20 mouse cellular contexts compared by ENCODE assay signal in genomic region chr14:61656469-61656868, GRCm38 (mm10). TPM values are rescaled to one million over a fixed set of nuclear protein-coding genes. Genes with fewer than 3 reads are reported as not detected.
DNase-seq lines count a peak whose midpoint lies in the region; ATAC-seq and TF ChIP-seq lines count a peak whose summit lies in the region.
"Had no signal": no experiment of that assay in that cellular context is flagged by ENCODE, and none has a peak within 500 bp of the region (broad histone marks: within the 10 kb centered on the region; RNA-seq: fewer than 3 reads in every experiment).

No protein-coding gene starts in this region.

- no peaks in the 10 kb centered on the region for H3K4me1 ChIP-seq in heart, embryonic 11.5 days (ENCODE audit: control insufficient read depth, insufficient read depth, low read length)
- no peaks in the 10 kb centered on the region; the same call in 1 of the 2 replicates for H3K4me1 ChIP-seq in heart, adult 2 months (ENCODE audit: control insufficient read depth, insufficient read depth, low read length)
- H3K4me1 ChIP-seq in forebrain, embryonic 14.5 days (ENCODE audit: control insufficient read depth, insufficient read depth, low read length) = no peaks in the 10 kb centered on the region

- intact Hi-C loops in heart, adult 2 months (cut with DNase I) = loop anchor here (10.0 kb wide), 1 partner anchor 798 kb away; the partner anchor contains the start of gene Gucy1b2

- H3K4me3 ChIP-seq in heart, embryonic 11.5 days (ENCODE audit: low read depth, low read length) = no peak overlapping the region
- no peak overlapping the region for H3K4me3 ChIP-seq in heart, adult 2 months
- H3K4me3 ChIP-seq in forebrain, embryonic 14.5 days (ENCODE audit: low read depth, low read length) = no peak overlapping the region
- H3K4me3 ChIP-seq in layer of hippocampus, adult 2 months = no peak overlapping the region
- H3K4me3 ChIP-seq: forebrain, embryonic 15.5 days; limb, embryonic 13.5 days; myocyte had no signal

- H3K9ac ChIP-seq in heart, embryonic 11.5 days (ENCODE audit: low read depth, low read length) = no peak overlapping the region
- no peak overlapping the region for H3K9ac ChIP-seq in heart, adult 2 months (ENCODE audit: low read depth, low read length)
- no peak overlapping the region for H3K9ac ChIP-seq in forebrain, embryonic 14.5 days (ENCODE audit: low read length)
- H3K9ac ChIP-seq: forebrain, embryonic 15.5 days; hindbrain, embryonic 14.5 days; limb, embryonic 13.5 days had no signal

- TF ChIP-seq CTCF in heart, adult 2 months (IDR thresholded peaks at IDR 0.05) = no peak
- TF ChIP-seq CTCF in layer of hippocampus, adult 2 months (conservative IDR thresholded peaks at IDR 0.05) = no peak

- no peak overlapping the region; the same call in 1 of the 2 replicates for H3K27ac ChIP-seq in heart, embryonic 11.5 days (ENCODE audit: low read depth, low read length)
- no peak overlapping the region for H3K27ac ChIP-seq in heart, adult 2 months
- no peak overlapping the region for H3K27ac ChIP-seq in forebrain, embryonic 14.5 days (ENCODE audit: low read depth, low read length)
- no peak overlapping the region for H3K27ac ChIP-seq in layer of hippocampus, adult 2 months
- H3K27ac ChIP-seq: forebrain, embryonic 15.5 days; hindbrain, embryonic 14.5 days; limb, embryonic 13.5 days had no signal

- TF ChIP-seq EP300 in heart, adult 2 months (IDR thresholded peaks at IDR 0.05; ENCODE audit: insufficient read depth, low read depth, low read length) = no peak

- ATAC-seq in heart, embryonic 11.5 days (replicated peaks; ENCODE audit: insufficient number of reproducible peaks, low FRiP score, low TSS enrichment) = peak; percentile 78
- ATAC-seq in megakaryocyte progenitor cell, adult 5-6 weeks (replicated peaks; ENCODE audit: poor library complexity) = peak; percentile 54
- no peak for ATAC-seq in forebrain, embryonic 14.5 days
- ATAC-seq: CD4-positive, CD25-positive, alpha-beta regulatory T cell, adult 4 months; forebrain, embryonic 15.5 days had no signal

- H3K4me2 ChIP-seq in heart, embryonic 11.5 days = no peak overlapping the region
- no peak overlapping the region for H3K4me2 ChIP-seq in forebrain, embryonic 14.5 days (ENCODE audit: low read length)
- H3K4me2 ChIP-seq: forebrain, embryonic 15.5 days; hindbrain, embryonic 14.5 days; limb, embryonic 13.5 days had no signal

- H3K9me3 ChIP-seq in heart, embryonic 11.5 days (replicated peaks; ENCODE audit: control insufficient read depth, low read length) = no peaks in the 10 kb centered on the region
- H3K9me3 ChIP-seq in forebrain, embryonic 14.5 days (replicated peaks; ENCODE audit: control insufficient read depth, low read length) = no peaks in the 10 kb centered on the region
- H3K9me3 ChIP-seq: forebrain, embryonic 15.5 days; limb, embryonic 13.5 days had no signal

- TF ChIP-seq POLR2A in heart, adult 2 months (IDR thresholded peaks at IDR 0.05; ENCODE audit: insufficient read depth, low read depth, low read length) = no peak

- 0 out of 2 replicates have a peak, but pooled peaks cover 2% of the 10 kb centered on the region for H3K79me2 ChIP-seq in heart, adult 2 months (replicated peaks; ENCODE audit: control insufficient read depth, insufficient read depth, low read length)

- no peaks in the 10 kb centered on the region for H3K27me3 ChIP-seq in heart, embryonic 11.5 days (ENCODE audit: control insufficient read depth, insufficient read depth, low read length)
- H3K27me3 ChIP-seq in heart, adult 2 months (ENCODE audit: control insufficient read depth, insufficient read depth, low read length) = no peaks in the 10 kb centered on the region
- no peaks in the 10 kb centered on the region for H3K27me3 ChIP-seq in forebrain, embryonic 14.5 days (replicated peaks; ENCODE audit: control insufficient read depth, insufficient read depth, low read length)
- H3K27me3 ChIP-seq: forebrain, embryonic 15.5 days; limb, embryonic 13.5 days had no signal

- no peaks in the 10 kb centered on the region for H3K36me3 ChIP-seq in heart, embryonic 11.5 days (ENCODE audit: control insufficient read depth, insufficient read depth, low read length)
- peaks cover 13% of the 10 kb centered on the region for H3K36me3 ChIP-seq in heart, adult 2 months (ENCODE audit: control insufficient read depth, insufficient read depth, low read length)
- no peaks in the 10 kb centered on the region for H3K36me3 ChIP-seq in forebrain, embryonic 14.5 days (ENCODE audit: control insufficient read depth, insufficient read depth, low read length)
- H3K36me3 ChIP-seq: forebrain, embryonic 15.5 days; limb, embryonic 13.5 days had no signal

- no peak for DNase-seq in heart, adult 2 months
- DNase-seq in ZHBTc4 (ENCODE audit: low read depth, low spot score) (peak; percentile 63), liver (peak; percentile 81)
- no peak for DNase-seq in forebrain, embryonic 14.5 days (ENCODE audit: low spot score)
- no peak for DNase-seq in kidney, postnatal 36 days
- no peak for DNase-seq in layer of hippocampus, adult 2 months (ENCODE audit: low spot score in 2 of 2)
- DNase-seq: adrenal gland, postnatal 25 days; cerebellum, adult 9-11 months; kidney, adult 18-20 months; kidney, postnatal 14 days; layer of hippocampus, adult 9-11 months; midbrain, embryonic 14.5 days; thymus, postnatal 4 days had no signal

- WGBS in heart, embryonic 11.5 days (ENCODE audit: insufficient replicate concordance) = 26% methylated on average over 2 of the region's 2 CpGs
- 54% methylated on average over 2 of the region's 2 CpGs for WGBS in heart, adult 2 months
- WGBS in forebrain, embryonic 14.5 days = 37% methylated on average over 2 of the region's 2 CpGs

RNA-seq across cellular contexts. Expression of gene Kcnrg, which starts 49.2 kb away (rescaled TPM):
- polyA plus RNA-seq in heart, embryonic 11.5 days (2014; fragmentation: Nextera tagmentation; extraction: Ambion mirVana) = 0.44 and 0.64 TPM in 2 replicates
- total RNA-seq in heart, adult 2 months (2021) = under 1 TPM in 1 of 2 experiments, not detected in 1; 0.13 TPM
- 0.09 and 0.51 TPM in 2 replicates for polyA plus RNA-seq in heart, adult 2 months (2012; rRNA removed)
- total RNA-seq in megakaryocyte progenitor cell, adult 5-6 weeks (2015) = 0.39 and 2.0 TPM in 2 replicates
- total RNA-seq in megakaryocyte progenitor cell, adult 5-6 weeks (2017) = 0.04 and 0.68 TPM in 2 replicates
- polyA plus RNA-seq in forebrain, embryonic 14.5 days (2014; fragmentation: Nextera tagmentation; extraction: Ambion mirVana) = 2.8 and 3.7 TPM in 2 replicates
- 1 to 10 TPM; 1.0 to 1.1 TPM for total RNA-seq in layer of hippocampus, adult 2 months (2021)

RNA-seq across cellular contexts. Expression of gene Trim13, which starts 58.4 kb away (rescaled TPM):
- 14.3 and 16.1 TPM in 2 replicates for polyA plus RNA-seq in heart, embryonic 11.5 days (2014; fragmentation: Nextera tagmentation; extraction: Ambion mirVana)
- 1 to 10 TPM; 6.6 to 7.5 TPM for total RNA-seq in heart, adult 2 months (2021)
- 4.8 and 11.0 TPM in 2 replicates for polyA plus RNA-seq in heart, adult 2 months (2012; rRNA removed)
- total RNA-seq in megakaryocyte progenitor cell, adult 5-6 weeks (2015) = 12.7 and 14.0 TPM in 2 replicates
- 13.0 and 14.2 TPM in 2 replicates for total RNA-seq in megakaryocyte progenitor cell, adult 5-6 weeks (2017)
- 70.7 and 71.6 TPM in 2 replicates for polyA plus RNA-seq in forebrain, embryonic 14.5 days (2014; fragmentation: Nextera tagmentation; extraction: Ambion mirVana)
- 10 to 100 TPM; 11.4 to 12.4 TPM for total RNA-seq in layer of hippocampus, adult 2 months (2021)

Comparison
In these comparisons a context has a peak if more than half of its experiments do, and no peak if none do; other contexts are left out.
1. DNase-seq: peak in ZHBTc4 (single experiment) and liver (single experiment); none in heart, adult 2 months (0 of 2), forebrain, embryonic 14.5 days (single experiment), kidney, postnatal 36 days (0 of 2) and layer of hippocampus, adult 2 months (0 of 2).